In the genomic region with DNA sequence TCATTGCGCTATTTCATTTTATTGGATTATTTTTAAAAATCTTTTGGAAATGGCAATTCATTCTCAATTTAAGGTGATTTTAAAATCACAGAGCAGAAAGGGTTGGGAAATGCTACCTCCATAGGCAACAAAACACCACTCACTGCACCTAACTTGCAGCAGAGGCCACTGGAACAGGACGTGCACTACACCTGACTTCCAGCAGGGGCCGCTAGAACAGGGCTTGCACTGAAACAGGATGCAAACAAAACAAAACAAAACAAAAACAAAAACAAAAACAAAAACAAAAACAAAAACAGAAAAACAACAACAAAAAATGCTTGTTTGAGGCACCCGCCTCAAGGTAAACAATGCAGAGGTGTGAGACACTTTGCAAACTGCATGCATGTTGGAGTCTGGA, we compare ENCODE assay signal across 13 mouse cellular contexts.
DNase-seq lines count a peak whose midpoint lies in the region; ATAC-seq lines count a peak whose summit lies in the region.
"Had no signal": no experiment of that assay in that cellular context is flagged by ENCODE, and none has a peak within 500 bp of the region (broad histone marks: within the 10 kb centered on the region; RNA-seq: fewer than 3 reads in every experiment).

No protein-coding gene starts in this region.

- H3K27ac ChIP-seq in liver, embryonic 11.5 days (ENCODE audit: low read depth, low read length): no peak overlapping the region
- no peak overlapping the region for H3K27ac ChIP-seq in limb, embryonic 11.5 days (replicated peaks; ENCODE audit: low read depth, low read length)
- H3K27ac ChIP-seq: heart, embryonic 15.5 days; limb, embryonic 12.5 days; stomach, embryonic 15.5 days had no signal

- H3K9me3 ChIP-seq in liver, embryonic 11.5 days (ENCODE audit: control insufficient read depth, low read length): no peaks in the 10 kb centered on the region
- no peaks in the 10 kb centered on the region for H3K9me3 ChIP-seq in limb, embryonic 11.5 days (ENCODE audit: control insufficient read depth, low read length)
- H3K9me3 ChIP-seq: heart, embryonic 15.5 days; limb, embryonic 12.5 days; stomach, embryonic 15.5 days had no signal

- DNase-seq in cerebellum, postnatal 25 days: peak; percentile 19 to 41
- DNase-seq in cerebellum, adult 8-10 months: no peak
- peak; percentile 5 for DNase-seq in liver
- DNase-seq in liver, embryonic 11.5 days (ENCODE audit: low spot score): no peak
- peak; percentile 43 for DNase-seq in adrenal gland, postnatal 14 days
- DNase-seq in limb, embryonic 11.5 days (ENCODE audit: low spot score): peak; percentile 61
- no peak for DNase-seq in urinary bladder, adult 18-20 months (ENCODE audit: low spot score in 2 of 2)
- no peak for DNase-seq in spleen, postnatal 36 days (ENCODE audit: low spot score in 2 of 2)

- H3K36me3 ChIP-seq in liver, embryonic 11.5 days (ENCODE audit: control insufficient read depth, insufficient read depth, low read length): no peaks in the 10 kb centered on the region
- no peaks in the 10 kb centered on the region for H3K36me3 ChIP-seq in limb, embryonic 11.5 days (ENCODE audit: control insufficient read depth, insufficient read depth, low read length)
- H3K36me3 ChIP-seq: heart, embryonic 15.5 days; limb, embryonic 12.5 days; stomach, embryonic 15.5 days had no signal

- H3K4me1 ChIP-seq in liver, embryonic 11.5 days (replicated peaks; ENCODE audit: control insufficient read depth, insufficient read depth, low read length): no peaks in the 10 kb centered on the region
- no peaks in the 10 kb centered on the region for H3K4me1 ChIP-seq in limb, embryonic 11.5 days (ENCODE audit: control insufficient read depth, insufficient read depth, low read length)
- H3K4me1 ChIP-seq: heart, embryonic 15.5 days; limb, embryonic 12.5 days; stomach, embryonic 15.5 days had no signal

- H3K27me3 ChIP-seq in liver, embryonic 11.5 days (replicated peaks; ENCODE audit: control insufficient read depth, insufficient read depth, low read length): no peaks in the 10 kb centered on the region
- H3K27me3 ChIP-seq in limb, embryonic 11.5 days (ENCODE audit: control insufficient read depth, insufficient read depth, low read length): no peaks in the 10 kb centered on the region
- H3K27me3 ChIP-seq: CH12.LX; heart, embryonic 15.5 days; limb, embryonic 12.5 days; stomach, embryonic 15.5 days had no signal

- H3K4me2 ChIP-seq in liver, embryonic 11.5 days: no peak overlapping the region
- no peak overlapping the region for H3K4me2 ChIP-seq in limb, embryonic 11.5 days (ENCODE audit: low read depth, severe bottlenecking)
- H3K4me2 ChIP-seq: heart, embryonic 15.5 days; limb, embryonic 12.5 days; stomach, embryonic 15.5 days had no signal

- WGBS in liver, embryonic 11.5 days: 67% methylated on average over 4 of the region's 4 CpGs
- WGBS in limb, embryonic 11.5 days: 75% methylated on average over 4 of the region's 4 CpGs

- no peak for ATAC-seq in liver, embryonic 11.5 days (replicated peaks; ENCODE audit: low FRiP score)
- ATAC-seq in limb, embryonic 11.5 days (ENCODE audit: insufficient number of reproducible peaks, low FRiP score, low TSS enrichment, low read depth): no peak

- no peak overlapping the region for H3K4me3 ChIP-seq in liver, embryonic 11.5 days (ENCODE audit: low read depth, low read length)
- H3K4me3 ChIP-seq in limb, embryonic 11.5 days (ENCODE audit: low read depth, low read length): no peak overlapping the region
- H3K4me3 ChIP-seq: heart, embryonic 15.5 days; limb, embryonic 12.5 days; myocyte; stomach, embryonic 15.5 days had no signal

- no peak overlapping the region for H3K9ac ChIP-seq in liver, embryonic 11.5 days (ENCODE audit: low read depth, low read length)
- H3K9ac ChIP-seq in limb, embryonic 11.5 days (ENCODE audit: low read length): no peak overlapping the region
- H3K9ac ChIP-seq: heart, embryonic 15.5 days; limb, embryonic 12.5 days; stomach, embryonic 15.5 days had no signal

Comparison
In these comparisons a context has a peak if more than half of its experiments do, and no peak if none do; other contexts are left out.
1. DNase-seq: peak in cerebellum, postnatal 25 days (2 of 2), liver (single experiment), adrenal gland, postnatal 14 days (single experiment) and limb, embryonic 11.5 days (single experiment); none in cerebellum, adult 8-10 months (single experiment), liver, embryonic 11.5 days (single experiment), urinary bladder, adult 18-20 months (0 of 2) and spleen, postnatal 36 days (0 of 2).